Mouse (Mus musculus): Measurements from ENCODE around the gene Sumo3. TPM values are rescaled to one million over a fixed set of nuclear protein-coding genes. Genes with fewer than 3 reads are reported as not detected.

Gene Sumo3
- total RNA-seq, 2 experiments from 2014 or later = 54.8 to 61.2 TPM

GRCm38 (mm10) chr10:77622055-77622988 is 16.4 kb downstream of the Sumo3 start, which contains the start of gene Ube2g2:
TSS of gene Ube2g2 (plus strand) at chr10:77622275.
- DNase-seq (ENCODE audit: low spot score) = peak; percentile 89
- intact Hi-C loops (cut with DNase I) = loop anchor here (5.0 to 10.0 kb wide), 2 partner anchors 40 to 542 kb away; partner anchors contain the start of genes D10Jhu81e and Pttg1ip

- intact Hi-C loops (cut with DNase I) = loop anchor here (5.0 to 10.0 kb wide), 2 partner anchors 41 to 542 kb away; partner anchors contain the start of genes D10Jhu81e and Pttg1ip
- DNase-seq (ENCODE audit: low spot score) = peak; percentile 72
Measured at GRCm38 (mm10) chr10:77623069-77623492, 17.2 kb downstream of the Sumo3 start.

- no peak for DNase-seq (ENCODE audit: low spot score)
- intact Hi-C loops (cut with DNase I) = loop anchor here (5.0 to 10.0 kb wide), 2 partner anchors 42 to 541 kb away; partner anchors contain the start of genes D10Jhu81e and Pttg1ip
Measured at GRCm38 (mm10) chr10:77623639-77624400, 17.9 kb downstream of the Sumo3 start.

GRCm38 (mm10) chr10:77624570-77624995 is 18.7 kb downstream of the Sumo3 start:
- peak; percentile 67 for DNase-seq (ENCODE audit: low spot score)

DNA sequence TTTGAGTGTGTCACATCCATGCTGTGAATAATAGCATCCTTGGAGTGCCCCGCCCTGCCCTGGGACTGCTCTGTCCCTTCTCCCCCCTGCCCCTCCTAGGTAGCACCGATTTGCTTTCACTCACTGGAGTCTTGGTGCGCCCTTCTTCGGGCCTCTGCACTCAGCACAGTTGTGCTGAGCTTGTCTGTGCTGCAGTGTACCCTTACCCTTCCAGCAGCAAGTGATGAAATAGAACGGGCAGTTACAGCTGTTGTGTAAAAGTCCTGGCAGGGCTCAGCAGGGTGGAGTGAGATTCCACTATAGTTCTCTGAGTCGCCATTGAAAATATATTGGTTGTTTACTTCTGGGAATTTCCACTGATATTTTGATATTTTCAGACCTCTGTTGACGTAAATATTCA is 20.1 kb downstream of the Sumo3 start:
- no peak for DNase-seq (ENCODE audit: low spot score)
- intact Hi-C loops (cut with DNase I) = loop anchor here (5.0 to 10.0 kb wide), 4 partner anchors 101 to 539 kb away; partner anchors contain the start of genes D10Jhu81e, Fam207a and Gm10100

More at GRCm38 (mm10) chr10:77624570-77624995, 18.7 kb downstream of the Sumo3 start:
- intact Hi-C loops (cut with DNase I) = loop anchor here (5.0 to 10.0 kb wide), 2 partner anchors 42 to 540 kb away; partner anchors contain the start of genes D10Jhu81e and Pttg1ip

- DNase-seq (ENCODE audit: low spot score) = no peak
- intact Hi-C loops (cut with DNase I) = loop anchor here (5.0 to 10.0 kb wide), 4 partner anchors 101 to 538 kb away; partner anchors contain the start of genes D10Jhu81e, Fam207a and Gm10100
Measured at GRCm38 (mm10) chr10:77626591-77626990, 20.7 kb downstream of the Sumo3 start.

DNA sequence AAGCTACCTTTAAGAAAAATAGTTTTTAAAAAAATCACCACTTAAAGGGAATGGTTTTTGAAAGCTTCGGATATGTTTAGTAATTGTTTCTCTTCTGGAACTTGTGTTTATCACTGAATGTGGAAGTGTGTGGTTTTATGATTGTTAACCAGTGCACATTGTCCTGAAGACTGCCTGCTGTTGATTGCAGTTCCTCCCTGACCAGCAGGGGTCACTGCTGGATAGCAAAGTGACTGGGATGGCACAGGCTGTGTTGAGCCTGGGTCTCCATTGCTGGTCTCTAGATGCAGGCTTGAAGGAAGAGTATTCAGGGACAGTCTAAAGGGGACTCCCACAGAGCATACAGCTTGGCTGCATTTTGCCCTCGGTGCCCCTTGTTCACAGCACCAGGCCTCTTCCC is 21.6 kb downstream of the Sumo3 start:
- intact Hi-C loops (cut with DNase I) = loop anchor here (1.0 to 10.0 kb wide), 5 partner anchors 100 to 537 kb away; partner anchors contain the start of genes D10Jhu81e, Fam207a and Gm10100
- DNase-seq (ENCODE audit: low spot score) = peak; percentile 54

GRCm38 (mm10) chr10:77629163-77629562 is 23.3 kb downstream of the Sumo3 start:
- no peak for DNase-seq (ENCODE audit: low spot score)
- intact Hi-C loops (cut with DNase I) = loop anchor here (2.0 to 10.0 kb wide), 5 partner anchors 98 to 536 kb away; partner anchors contain the start of genes D10Jhu81e, Fam207a and Gm10100

GRCm38 (mm10) chr10:77629970-77630369 is 24.1 kb downstream of the Sumo3 start:
- intact Hi-C loops (cut with DNase I) = loop anchor here (2.0 to 10.0 kb wide), 5 partner anchors 97 to 535 kb away; partner anchors contain the start of genes D10Jhu81e, Fam207a and Gm10100
- DNase-seq (ENCODE audit: low spot score) = no peak

GRCm38 (mm10) chr10:77634016-77634415 is 28.1 kb downstream of the Sumo3 start:
- intact Hi-C loops (cut with DNase I) = no loop called here
- no peak for DNase-seq (ENCODE audit: low spot score)

GRCm38 (mm10) chr10:77634452-77635231 is 28.7 kb downstream of the Sumo3 start:
- intact Hi-C loops (cut with DNase I) = no loop called here

GRCm38 (mm10) chr10:77636234-77636922 is 30.5 kb downstream of the Sumo3 start:
- intact Hi-C loops (cut with DNase I) = no loop called here

More at GRCm38 (mm10) chr10:77634452-77635231, 28.7 kb downstream of the Sumo3 start:
- no peak for DNase-seq (ENCODE audit: low spot score)

DNA sequence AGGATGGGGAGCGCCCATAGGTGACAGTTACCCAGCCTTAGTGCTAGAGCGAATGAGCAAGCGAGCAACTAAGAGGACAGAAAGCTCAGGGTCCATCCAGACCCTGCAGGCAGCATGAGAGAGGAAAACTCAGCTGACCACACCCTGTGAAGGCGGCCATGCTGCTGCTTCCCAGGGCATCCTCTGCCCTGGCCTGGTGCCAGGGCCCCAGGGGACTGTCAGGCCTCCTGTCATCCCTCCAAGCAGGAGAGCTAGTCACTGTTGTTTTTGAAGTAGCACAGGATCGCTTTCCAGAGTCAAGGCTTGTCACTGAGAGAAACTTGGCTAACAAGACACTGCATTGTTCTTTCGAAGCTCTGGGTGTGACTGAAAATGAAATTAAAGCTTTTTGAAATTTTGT is 33.1 kb downstream of the Sumo3 start:
- intact Hi-C loops (cut with DNase I) = no loop called here
- no peak for DNase-seq (ENCODE audit: low spot score)

More at GRCm38 (mm10) chr10:77636234-77636922, 30.5 kb downstream of the Sumo3 start:
- DNase-seq (ENCODE audit: low spot score) = no peak

- no peak for DNase-seq (ENCODE audit: low spot score)
- intact Hi-C loops (cut with DNase I) = no loop called here
Measured at GRCm38 (mm10) chr10:77643160-77643559, 37.3 kb downstream of the Sumo3 start.

GRCm38 (mm10) chr10:77645571-77645970 is 39.7 kb downstream of the Sumo3 start:
- intact Hi-C loops (cut with DNase I) = no loop called here
- no peak for DNase-seq (ENCODE audit: low spot score)

- DNase-seq (ENCODE audit: low spot score) = no peak
- intact Hi-C loops (cut with DNase I) = no loop called here
Measured at GRCm38 (mm10) chr10:77647461-77647860, 41.6 kb downstream of the Sumo3 start.

DNA sequence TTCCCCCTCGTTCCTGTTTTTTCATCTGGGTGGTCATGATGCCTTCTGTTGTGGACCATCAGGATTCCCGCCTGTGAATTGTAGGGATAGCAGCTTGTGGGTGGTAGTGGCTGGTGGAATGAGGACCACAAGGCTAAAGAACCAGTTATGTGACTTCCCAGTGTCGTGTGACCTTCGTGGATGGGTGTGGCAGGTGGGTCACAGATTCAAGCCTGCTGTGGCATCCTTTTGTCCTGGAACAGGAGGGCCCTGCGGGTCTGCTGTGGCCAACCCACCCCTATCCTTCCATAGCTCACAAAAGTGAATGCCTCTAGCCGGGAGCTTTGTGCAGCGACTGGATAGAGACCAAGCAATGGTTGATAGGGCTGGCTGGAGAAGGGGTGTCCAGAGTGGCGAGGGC is 42.0 kb downstream of the Sumo3 start:
- DNase-seq (ENCODE audit: low spot score) = no peak
- intact Hi-C loops (cut with DNase I) = no loop called here

- intact Hi-C loops (cut with DNase I) = no loop called here
- no peak for DNase-seq (ENCODE audit: low spot score)
Measured at GRCm38 (mm10) chr10:77652046-77652445, 46.1 kb downstream of the Sumo3 start.

Data from heart, postnatal 25 days (tissue).